Mouse (Mus musculus) left cerebral cortex, postnatal 10 days (tissue): Measurements from ENCODE around the gene Sec22b. TPM values are rescaled to one million over a fixed set of nuclear protein-coding genes. Genes with fewer than 3 reads are reported as not detected.
A peak's percentile ranks its signal among the peaks of the same experiment; 100 is the strongest.

ENCODE experiments used
- DNase-seq, 2 experiments: peaks; one replicate each; pipeline ENCODE4 v3.0.0; 2021 to 2022; ENCODE audit warnings: low spot score in 2 of 2, mixed read lengths in 1 of 2; ENCODE audit errors: extremely low spot score in 1 of 2
- intact Hi-C: fragments of 180-260 bp; cut with DNase I; formaldehyde crosslinking; loops from one replicate; pipeline ENCODE4 v1.15.1; 2025
- total RNA-seq, 2 experiments: library from RNA; stranded (reverse); gene quantifications; 2 replicates each; pipeline ENCODE4 v1.2.3; 2021

The Sec22b gene
- total RNA-seq, 2 experiments from 2014 or later, result 63.1 to 69.7 TPM

- DNase-seq, result peak in 1 of 2 experiments; percentile 33
- intact Hi-C loops, result no loop called here
Measured at GRCm38 (mm10) chr3:97894695-97895094, 6.3 kb upstream of the Sec22b start.

GRCm38 (mm10) chr3:97898381-97898780, 2.6 kb upstream of the Sec22b start:
- no peak for DNase-seq
- intact Hi-C loops, result no loop called here

- DNase-seq, result no peak
- intact Hi-C loops, result no loop called here
Measured at GRCm38 (mm10) chr3:97901586-97901985, 596 bp downstream of the Sec22b start.

GRCm38 (mm10) chr3:97909737-97910136, 8.7 kb downstream of the Sec22b start:
- intact Hi-C loops, result no loop called here
- DNase-seq, result no peak

GRCm38 (mm10) chr3:97911093-97911492, 10.1 kb downstream of the Sec22b start:
- intact Hi-C loops, result no loop called here
- no peak for DNase-seq

GRCm38 (mm10) chr3:97915081-97915480, 14.1 kb downstream of the Sec22b start:
- DNase-seq, result no peak
- intact Hi-C loops, result no loop called here

GRCm38 (mm10) chr3:97918885-97919550, 18.0 kb downstream of the Sec22b start:
- intact Hi-C loops, result no loop called here
- DNase-seq, result no peak

GRCm38 (mm10) chr3:97925246-97925645, 24.3 kb downstream of the Sec22b start:
- no peak for DNase-seq
- intact Hi-C loops, result loop anchor here (5.0 kb wide), 1 partner anchor 387 kb away; no protein-coding TSS in a partner anchor

- no peak for DNase-seq
- intact Hi-C loops, result loop anchor here (5.0 kb wide), 1 partner anchor 385 kb away; no protein-coding TSS in a partner anchor
Measured at GRCm38 (mm10) chr3:97927322-97927721, 26.3 kb downstream of the Sec22b start.

GRCm38 (mm10) chr3:97928968-97929858, 28.2 kb downstream of the Sec22b start:
- DNase-seq, result peak; percentile 82 to 84
- intact Hi-C loops, result loop anchor here (1.0 to 5.0 kb wide), 2 partner anchors 295 to 383 kb away; no protein-coding TSS in a partner anchor

- intact Hi-C loops, result no loop called here
- DNase-seq, result no peak
Measured at GRCm38 (mm10) chr3:97930141-97930786, 29.3 kb downstream of the Sec22b start.

- intact Hi-C loops, result no loop called here
- DNase-seq, result no peak
Measured at GRCm38 (mm10) chr3:97930787-97931158, 29.8 kb downstream of the Sec22b start.

GRCm38 (mm10) chr3:97931310-97931885, 30.4 kb downstream of the Sec22b start:
- intact Hi-C loops, result no loop called here
- DNase-seq, result peak in 1 of 2 experiments; percentile 34

- intact Hi-C loops, result no loop called here
- DNase-seq, result no peak
Measured at GRCm38 (mm10) chr3:97932131-97932530, 31.1 kb downstream of the Sec22b start.

- DNase-seq, result no peak
- intact Hi-C loops, result no loop called here
Measured at GRCm38 (mm10) chr3:97932771-97933170, 31.8 kb downstream of the Sec22b start.

GRCm38 (mm10) chr3:97933251-97933650, 32.3 kb downstream of the Sec22b start:
- intact Hi-C loops, result no loop called here
- DNase-seq, result peak in 1 of 2 experiments; percentile 50

- DNase-seq, result no peak
- intact Hi-C loops, result no loop called here
Measured at GRCm38 (mm10) chr3:97933811-97934210, 32.8 kb downstream of the Sec22b start.

- intact Hi-C loops, result no loop called here
Measured at GRCm38 (mm10) chr3:97934331-97935300, 33.6 kb downstream of the Sec22b start.

More at GRCm38 (mm10) chr3:97934331-97935300, 33.6 kb downstream of the Sec22b start:
- no peak for DNase-seq
